Mouse (Mus musculus) erythroblast, embryonic 14.5 days (primary cell): ENCODE measurements around the gene Serhl.

ENCODE experiments used
- GATA1 ChIP-seq: IDR thresholded peaks from 2 replicates; pipeline ENCODE4 v1.6.1; 2012; ENCODE audit warnings: low read length, inconsistent platforms, mixed read lengths
- TAL1 ChIP-seq: IDR thresholded peaks from 3 replicates; pipeline ENCODE4 v1.6.1; 2012; ENCODE audit warnings: low read length, inconsistent platforms, mixed read lengths

- TF ChIP-seq GATA1 (no peak), TAL1 (no peak)
These were observed 21.0 kb upstream of the Serhl start for GRCm38 (mm10) chr15:83068270-83068669.
